Mouse (Mus musculus) neural tube, embryonic 11.5 days (tissue): ENCODE measurements around the gene Tagap. TPM values are rescaled to one million over a fixed set of nuclear protein-coding genes. Genes with fewer than 3 reads are reported as not detected.
"Not testable (repeated sequence)": the region's sequence is repeated elsewhere in the genome, so short reads cannot be mapped to it uniquely, and the experiment has no call there.

ENCODE experiments used
- ATAC-seq: fragments of 200-750 bp; cut with Nextera tagmentation; 2 replicates; pipeline ENCODE4 v1.8.0; 2017; ENCODE audit warnings: moderate number of reproducible peaks, mild to moderate bottlenecking, moderate TSS enrichment, moderate library complexity; ENCODE audit not compliant: insufficient read depth, low FRiP score, low TSS enrichment
- DNase-seq: peaks from one replicate; pipeline ENCODE4 v3.0.0-alpha.2; 2015; ENCODE audit warnings: low spot score
- H3K27ac ChIP-seq: fragments of 300-500 bp; sonication (generic); 2 replicates; pipeline ENCODE4 v1.5.1; 2014; ENCODE audit warnings: low read depth, mild to moderate bottlenecking, low read length
- H3K27me3 ChIP-seq: fragments of 300-500 bp; sonication (generic); 2 replicates; pipeline ENCODE4 v1.6.1; 2014; ENCODE audit warnings: mild to moderate bottlenecking, low read length, mixed read lengths; ENCODE audit not compliant: control insufficient read depth, insufficient read depth
- H3K36me3 ChIP-seq: fragments of 300-500 bp; sonication (generic); 2 replicates; pipeline ENCODE4 v1.6.1; 2014; ENCODE audit warnings: mild to moderate bottlenecking, low read length, moderate library complexity, mixed read lengths; ENCODE audit not compliant: control insufficient read depth, insufficient read depth
- H3K4me1 ChIP-seq: fragments of 300-500 bp; sonication (generic); 2 replicates; pipeline ENCODE4 v1.6.1; 2014; ENCODE audit warnings: low read length, mixed read lengths; ENCODE audit not compliant: control insufficient read depth, insufficient read depth
- H3K4me2 ChIP-seq: fragments of 300-500 bp; sonication (generic); 2 replicates; pipeline ENCODE4 v1.6.1; 2014; ENCODE audit warnings: low read depth, mild to moderate bottlenecking, moderate library complexity
- H3K4me3 ChIP-seq: fragments of 300-500 bp; sonication (generic); 2 replicates; pipeline ENCODE4 v1.5.1; 2014; ENCODE audit warnings: low read depth, low read length
- H3K9ac ChIP-seq: fragments of 300-500 bp; sonication (generic); 2 replicates; pipeline ENCODE4 v1.6.1; 2014; ENCODE audit warnings: mild to moderate bottlenecking, low read length
- H3K9me3 ChIP-seq: fragments of 300-500 bp; sonication (generic); 2 replicates; pipeline ENCODE4 v1.6.1; 2016; ENCODE audit warnings: low read length; ENCODE audit not compliant: control insufficient read depth
- WGBS: fragments of 180-500 bp; shearing (Covaris S2); extraction: QIAGEN DNeasy Blood & Tissue Kit; methylation state at CpG from one replicate; pipeline ENCODE4 v1.1.7; 2014; 5-methylcytosine and 5-hydroxymethylcytosine counted together
- polyA plus RNA-seq: library from polyadenylated mRNA; unstranded; fragments of >200 nt; fragmentation: Nextera tagmentation; extraction: Ambion mirVana; gene quantifications from 2 replicates; pipeline ENCODE4 v1.2.1, GENCODE M21; 2014

Tagap gene
- polyA plus RNA-seq, 1 experiment from 2014 or later, result 0.38 TPM

DNA sequence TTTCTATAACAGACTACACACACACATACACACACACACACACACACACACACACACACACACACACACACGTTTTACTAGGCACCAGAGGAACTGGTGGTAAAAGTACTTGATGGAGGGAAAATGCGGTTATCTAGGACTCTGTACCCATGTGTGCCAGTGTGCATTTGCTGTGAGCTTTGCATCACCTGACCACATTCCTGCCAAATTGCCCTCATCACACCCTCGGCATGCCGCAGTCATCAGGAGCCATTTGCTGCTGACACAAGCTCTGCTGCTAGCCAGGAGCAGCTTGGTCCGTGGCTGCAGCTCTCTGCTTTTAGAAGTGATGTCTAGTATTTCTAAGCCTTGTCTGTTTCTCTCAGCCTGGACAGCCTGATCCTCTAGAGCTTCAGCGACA, 44.0 kb downstream of the Tagap start:
- not testable (repeated sequence) for H3K4me3 ChIP-seq, H3K9ac ChIP-seq, H3K4me2 ChIP-seq, H3K4me1 ChIP-seq, H3K27ac ChIP-seq, H3K36me3 ChIP-seq, DNase-seq, ATAC-seq, H3K27me3 ChIP-seq, H3K9me3 ChIP-seq
- WGBS, result 88% methylated on average over 1 of the region's 6 CpGs

DNA sequence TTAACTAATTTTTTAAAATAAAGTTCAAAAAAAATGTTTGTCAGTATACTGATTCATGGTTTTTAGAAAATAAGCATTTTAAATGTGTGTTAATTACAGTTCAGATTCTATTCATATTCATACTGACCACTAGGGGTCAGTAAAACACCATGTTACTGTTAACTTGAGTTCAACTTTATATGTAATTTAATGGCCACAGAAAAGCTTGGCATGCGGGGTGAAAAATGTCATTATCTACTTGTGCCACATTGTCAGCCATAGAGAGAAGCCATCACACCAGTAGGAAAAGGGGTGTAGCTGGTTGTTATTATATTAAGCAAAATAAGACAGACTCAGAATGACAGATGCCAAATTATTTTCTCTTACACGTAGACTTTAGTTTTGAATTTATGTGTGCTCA, 57.7 kb downstream of the Tagap start:
- not testable (repeated sequence) for H3K9ac ChIP-seq, DNase-seq, H3K4me1 ChIP-seq, H3K4me3 ChIP-seq, H3K9me3 ChIP-seq, H3K27ac ChIP-seq, H3K27me3 ChIP-seq, H3K36me3 ChIP-seq, H3K4me2 ChIP-seq, ATAC-seq
- 85% methylated on average over 1 of the region's 2 CpGs for WGBS

Other genes starting within 250 kb of the Tagap start
- gene Fndc1, start 98.7 kb upstream of the Tagap start, polyA plus RNA-seq, result 0.86 and 1.3 TPM in 2 replicates
- 59.9 and 62.4 TPM in 2 replicates for gene Rsph3a, start 19.6 kb downstream of the Tagap start, polyA plus RNA-seq
- 0.12 and 0.37 TPM in 2 replicates for gene Gm49673, start 221.8 kb downstream of the Tagap start, polyA plus RNA-seq
- gene Rnaset2a, start 222.1 kb downstream of the Tagap start, polyA plus RNA-seq, result 15.5 and 17.2 TPM in 2 replicates
- 54.7 and 55.5 TPM in 2 replicates for gene Fgfr1op, start 239.5 kb downstream of the Tagap start, polyA plus RNA-seq